Mouse (Mus musculus) lung, adult 2 months (tissue): ENCODE data around the gene Cabp1.

Experiments used
- CTCF ChIP-seq: fragments of 200-500 bp; IDR thresholded peaks from 2 replicates; pipeline ENCODE4 v1.5.1; 2011; ENCODE audit warnings: mild to moderate bottlenecking, low read length, control low read depth; ENCODE audit not compliant: insufficient read depth
- POLR2A ChIP-seq: fragments of 200-500 bp; IDR thresholded peaks from 2 replicates; pipeline ENCODE4 v1.6.1; 2011; ENCODE audit warnings: low read depth, mild to moderate bottlenecking, control low read depth, low read length, borderline replicate concordance; ENCODE audit errors: extremely low read depth

- TF ChIP-seq POLR2A (no peak), CTCF (no peak)
These were observed 55.1 kb downstream of the Cabp1 start for GRCm38 (mm10) chr5:115139124-115139523.
